In the genomic region with DNA sequence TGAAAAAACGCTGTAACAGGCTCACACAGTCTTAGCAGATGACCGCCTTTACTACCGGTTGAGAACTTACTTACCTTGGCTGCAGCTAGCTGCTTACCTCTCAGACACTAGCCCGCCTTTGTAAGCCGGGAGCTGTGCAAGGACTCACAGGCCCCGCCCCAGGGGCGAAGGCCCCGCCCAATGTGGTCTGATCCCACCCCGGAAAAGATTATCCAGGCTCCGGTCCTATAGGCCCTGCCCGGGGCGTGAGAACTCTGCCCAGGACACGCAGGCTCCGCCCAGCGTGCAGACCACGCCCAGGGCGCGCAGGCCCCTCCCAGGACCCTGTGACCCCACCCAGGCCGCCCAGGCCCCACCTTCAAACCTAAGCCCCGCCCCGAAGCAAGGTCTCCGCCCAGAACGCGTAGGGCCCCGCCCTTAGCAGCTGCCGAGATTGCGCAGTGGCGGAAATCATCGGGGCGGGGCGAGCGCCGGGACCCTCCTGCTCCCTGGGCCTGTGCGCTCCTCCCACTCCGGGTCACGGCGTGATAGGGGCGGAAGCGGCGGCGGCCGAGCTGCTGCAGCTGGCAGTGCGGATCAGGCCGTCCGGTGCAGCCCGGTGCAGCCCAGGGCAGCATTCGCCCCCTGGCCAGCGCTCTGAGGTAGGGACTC, we compare ENCODE assay signal across 8 mouse cellular contexts. TPM values are rescaled to one million over a fixed set of nuclear protein-coding genes. Genes with fewer than 3 reads are reported as not detected.
DNase-seq lines count a peak whose midpoint lies in the region; ATAC-seq lines count a peak whose summit lies in the region.

A gene (plus strand): TSS at position 470 of the 651 bp plus-strand sequence.

- peak; percentile 96 for ATAC-seq in hindbrain, embryonic 14.5 days (ENCODE audit: low FRiP score)

- peaks cover 17% of the 10 kb centered on the region; the same call in 1 of the 2 replicates for H3K4me1 ChIP-seq in hindbrain, embryonic 14.5 days (replicated peaks; ENCODE audit: control insufficient read depth, insufficient read depth, low read length)

- peak within 1 kb of the TSS; percentile 65 for H3K9ac ChIP-seq in hindbrain, embryonic 14.5 days

- no peaks in the 10 kb centered on the region for H3K27me3 ChIP-seq in hindbrain, embryonic 14.5 days (ENCODE audit: control insufficient read depth, insufficient read depth, low read length)

- H3K36me3 ChIP-seq in hindbrain, embryonic 14.5 days (replicated peaks; ENCODE audit: control insufficient read depth, insufficient read depth) = no peaks in the 10 kb centered on the region

- H3K4me3 ChIP-seq in hindbrain, embryonic 14.5 days (replicated peaks; ENCODE audit: low read length) = peak within 1 kb of the TSS; percentile 61

- H3K27ac ChIP-seq in hindbrain, embryonic 14.5 days = peak within 1 kb of the TSS; percentile 71

- under 1% methylated on average over 48 of the region's 48 CpGs for WGBS in hindbrain, embryonic 14.5 days

- peak within 1 kb of the TSS; percentile 95 for H3K4me2 ChIP-seq in hindbrain, embryonic 14.5 days (replicated peaks)

- peak; percentile 98 for DNase-seq in R1 (ENCODE audit: low read depth, low spot score)
- DNase-seq in cerebellum, postnatal 25 days = peak; percentile 99
- peak; percentile 93 to 95 for DNase-seq in frontal cortex, postnatal 25 days (ENCODE audit: low spot score in 2 of 2)
- DNase-seq in hindbrain, embryonic 14.5 days (ENCODE audit: low spot score) = peak; percentile 95
- DNase-seq in layer of hippocampus, postnatal 36 days = peak; percentile 98 to 99
- peak; percentile 99 for DNase-seq in lung, postnatal 36 days
- DNase-seq in retina, postnatal 1 day = peak; percentile 99
- DNase-seq in urinary bladder, adult 18-20 months (ENCODE audit: low spot score in 2 of 2) = peak; percentile 98 to 99

- no peaks in the 10 kb centered on the region for H3K9me3 ChIP-seq in hindbrain, embryonic 14.5 days (ENCODE audit: control insufficient read depth, low read length)

RNA-seq across cellular contexts. Expression of the gene that starts here (rescaled TPM):
- 18.2 and 21.2 TPM in 2 replicates for polyA plus RNA-seq in hindbrain, embryonic 14.5 days (2014; fragmentation: Nextera tagmentation; extraction: Ambion mirVana)
- total RNA-seq in layer of hippocampus, postnatal 36 days (2021) = 10 to 100 TPM in 1 of 2 experiments, 1 to 10 TPM in 1; 9.5 to 10.1 TPM

Comparison
In these comparisons a context has a peak if more than half of its experiments do, and no peak if none do; other contexts are left out.
1. Peak in every context shown above with its lines: DNase-seq, ATAC-seq, H3K4me3 ChIP-seq and H3K27ac ChIP-seq.